Mouse (Mus musculus): ENCODE measurements at regions not wholly inside any gene's neighbourhood (a gene's known extent, or its start where the extent isn't known, plus 50 kb on each side); places are given as distances from the start of the nearest gene placed in this dataset.

DNA sequence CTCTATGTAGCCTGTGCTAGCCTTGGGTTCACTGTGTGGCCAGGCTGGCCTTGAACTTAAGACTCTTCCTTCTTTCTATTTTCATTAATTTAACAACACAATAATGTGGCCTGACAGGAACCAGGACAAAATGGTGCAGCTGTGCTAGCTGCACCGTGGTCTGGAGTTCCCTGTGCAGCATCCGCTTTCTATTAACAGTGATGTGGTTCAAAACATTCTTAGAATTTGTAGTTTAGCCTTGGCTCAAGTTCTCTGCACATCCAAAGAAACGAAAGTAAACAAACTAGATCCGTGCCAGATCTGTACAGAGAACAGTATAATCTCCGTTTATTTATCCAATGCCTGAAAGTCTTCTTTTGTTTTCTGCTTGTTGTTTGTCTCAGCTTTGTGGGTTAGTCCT lies 88.5 kb downstream of the Irx1 start:
- DNase-seq (ENCODE audit: low spot score): no peak

DNA sequence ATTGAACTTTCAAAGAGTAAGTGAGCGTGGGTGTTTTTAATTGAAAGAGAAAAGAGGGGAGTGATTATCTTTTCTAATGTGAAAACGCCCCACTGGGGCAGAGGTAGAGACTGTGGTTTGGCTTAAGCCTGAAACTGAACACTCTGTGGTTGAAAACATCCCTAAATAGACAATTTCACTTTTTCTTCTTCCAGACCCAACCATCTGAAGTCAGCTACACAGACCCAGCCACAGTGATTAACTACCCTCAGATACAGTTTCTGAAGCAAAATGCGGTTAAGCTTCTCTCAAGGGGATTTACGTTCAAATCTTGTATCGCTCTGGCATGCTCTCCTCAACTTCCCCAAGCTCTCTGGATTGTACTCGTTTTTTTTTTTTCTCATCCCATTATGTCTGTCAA lies 94.8 kb downstream of the Irx1 start:
- no peak for DNase-seq (ENCODE audit: low spot score)

DNA sequence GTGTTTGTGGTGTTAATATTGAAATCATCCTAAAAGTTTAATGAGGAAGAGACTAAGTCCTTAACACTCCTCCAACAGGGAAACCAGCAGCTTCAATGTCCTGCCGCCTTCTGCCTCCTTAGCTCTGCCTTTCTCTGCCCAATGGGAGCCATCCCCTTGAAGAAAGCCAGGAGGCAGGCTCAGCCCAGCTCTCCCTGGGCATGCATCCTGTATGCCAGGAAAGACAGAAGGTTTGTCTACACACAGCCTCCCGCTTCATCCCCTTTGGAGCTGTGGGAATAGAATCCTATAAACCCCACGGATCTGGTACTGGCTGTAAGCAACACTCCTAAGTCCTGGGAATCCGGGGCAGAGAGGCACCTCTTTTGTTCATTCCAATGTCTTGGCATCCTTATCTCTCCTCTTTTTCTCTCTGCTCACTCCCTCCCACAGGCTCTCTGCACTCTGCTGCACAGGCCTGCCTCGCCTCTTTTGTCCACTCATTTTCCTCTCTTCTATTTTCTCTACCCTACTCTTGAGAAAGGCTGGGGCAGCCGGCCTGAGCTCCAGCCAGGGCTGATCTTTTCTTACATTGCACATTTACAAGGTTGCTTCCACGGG lies 110.0 kb downstream of the Irx1 start:
- no peak for DNase-seq (ENCODE audit: low spot score)

DNA sequence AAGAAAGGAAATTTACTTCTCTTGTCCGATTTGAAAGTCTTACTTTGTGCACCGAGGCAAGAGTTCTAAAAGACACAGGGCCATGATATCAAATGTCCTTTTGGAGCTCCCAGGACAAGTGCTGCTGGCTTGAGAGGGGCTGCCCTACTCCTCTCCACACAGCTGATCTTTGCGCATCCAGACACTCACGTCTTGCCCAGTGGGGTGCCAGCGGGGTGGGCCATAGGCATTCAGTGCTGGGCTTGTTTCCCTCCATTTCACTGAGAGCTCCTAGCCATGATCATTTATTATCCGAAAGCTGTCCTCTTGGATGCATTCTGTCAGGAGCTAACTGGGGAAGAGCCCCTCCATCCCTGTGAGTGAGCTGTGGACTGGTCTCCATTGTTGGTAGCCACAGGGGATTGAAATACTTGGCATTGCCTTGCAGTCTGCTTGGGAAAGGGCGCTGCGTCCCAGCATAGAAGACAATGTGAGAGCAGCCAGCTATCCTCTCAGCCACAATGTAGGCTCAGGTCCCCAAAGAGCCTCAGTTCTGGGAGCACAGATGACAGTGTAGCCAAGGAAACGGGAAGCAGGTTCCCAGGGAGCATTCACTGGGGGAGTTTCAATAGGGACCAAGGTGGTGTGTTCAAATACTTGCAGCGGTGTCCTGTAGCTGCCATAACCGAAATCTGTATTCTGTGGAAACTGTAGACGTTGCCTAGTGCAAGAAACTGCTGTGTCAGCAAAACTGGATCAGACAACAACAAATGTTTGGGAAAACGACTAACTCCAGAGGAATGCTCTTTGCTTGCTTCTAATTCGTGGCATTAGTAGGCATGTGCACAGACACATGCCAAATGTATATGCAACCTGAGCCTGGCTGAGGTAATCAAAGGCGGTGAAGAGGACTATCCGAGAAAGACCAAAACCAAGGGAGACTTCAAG lies 159.2 kb downstream of the Irx1 start:
- no peak for DNase-seq (ENCODE audit: low spot score)

DNA sequence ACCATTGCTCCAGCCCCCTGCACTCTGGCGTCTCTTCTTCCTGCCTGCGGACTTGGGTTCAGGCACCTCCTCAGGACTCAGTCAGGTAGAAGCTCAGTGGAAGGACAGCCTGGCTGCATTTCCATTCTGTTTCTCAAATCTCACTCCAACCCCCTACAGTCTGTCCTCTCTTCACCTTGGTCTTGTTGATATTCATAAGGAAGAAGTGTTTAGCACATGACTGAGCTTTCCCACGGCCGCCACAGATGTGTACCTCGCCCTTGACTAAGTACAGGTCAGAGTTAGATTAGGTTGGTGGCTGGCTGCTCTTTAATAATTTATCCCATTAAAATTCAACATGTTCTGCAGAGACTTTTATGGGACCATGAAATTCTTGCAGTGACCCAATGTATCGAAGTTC lies 165.2 kb downstream of the Irx1 start:
- no peak for DNase-seq (ENCODE audit: low spot score)

DNA sequence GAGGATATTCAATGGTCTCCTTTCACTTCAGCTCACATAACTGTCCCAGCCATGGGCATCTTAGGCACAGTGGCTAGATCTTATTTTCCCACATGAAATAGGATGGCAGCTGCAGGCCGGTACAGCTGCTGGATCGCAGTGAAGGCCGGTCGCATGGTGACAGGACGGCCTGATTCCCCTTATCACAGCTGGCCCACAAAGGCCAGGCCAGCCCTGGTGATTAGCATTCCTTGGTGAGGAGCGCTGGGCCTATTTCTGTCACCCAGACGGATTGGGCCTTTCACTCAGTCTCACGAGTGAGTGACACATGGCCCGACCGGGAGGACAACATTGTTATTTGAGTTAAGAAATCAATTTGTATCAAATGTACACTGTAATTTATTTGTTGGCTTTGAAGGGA lies 178.8 kb downstream of the Irx1 start:
- no peak for DNase-seq (ENCODE audit: low spot score)

DNA sequence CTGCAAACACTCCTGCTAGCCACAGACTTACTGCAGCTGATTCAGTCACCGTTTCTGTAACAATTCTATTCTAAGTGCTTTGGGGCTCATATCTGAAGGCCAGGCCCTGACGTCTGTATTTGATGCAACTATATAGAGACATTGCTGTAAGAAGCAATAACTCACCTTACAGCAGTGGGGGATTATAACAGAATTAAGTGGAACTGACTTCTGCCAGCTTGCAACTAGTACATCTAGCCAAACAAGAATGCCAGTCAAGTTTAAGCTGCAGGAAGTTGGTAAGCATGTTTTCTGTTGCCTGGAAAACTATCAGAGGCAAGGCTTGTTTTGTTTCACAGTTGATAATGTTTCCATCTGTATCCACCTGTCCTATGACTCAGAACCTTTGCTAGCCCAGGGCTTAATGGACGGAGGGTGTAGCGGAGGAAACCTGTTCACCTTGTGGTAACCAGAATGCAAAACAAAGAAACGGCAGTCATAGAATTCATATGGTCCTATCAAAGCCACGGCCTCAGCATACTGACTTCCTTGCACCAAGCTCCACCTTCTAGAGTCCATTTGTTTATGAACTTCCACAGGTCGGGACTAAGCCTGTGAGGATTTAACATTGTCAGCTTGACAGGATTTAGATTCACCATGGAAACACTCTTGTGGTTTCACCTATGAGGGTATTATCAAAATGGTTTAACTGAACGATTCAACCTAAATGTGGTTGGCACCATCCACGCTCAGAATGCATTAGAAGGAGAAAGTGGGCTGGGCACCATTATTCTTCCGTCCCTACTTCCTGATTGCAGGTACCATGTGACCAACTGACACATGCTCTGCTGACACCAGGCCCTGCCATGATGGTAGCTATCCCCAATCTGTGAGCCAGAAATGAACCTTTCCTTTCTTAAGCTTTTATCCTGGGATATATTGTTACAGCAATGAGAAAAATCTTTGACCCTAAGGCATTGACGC lies 216.2 kb downstream of the Irx1 start:
- DNase-seq (ENCODE audit: low spot score): no peak

DNA sequence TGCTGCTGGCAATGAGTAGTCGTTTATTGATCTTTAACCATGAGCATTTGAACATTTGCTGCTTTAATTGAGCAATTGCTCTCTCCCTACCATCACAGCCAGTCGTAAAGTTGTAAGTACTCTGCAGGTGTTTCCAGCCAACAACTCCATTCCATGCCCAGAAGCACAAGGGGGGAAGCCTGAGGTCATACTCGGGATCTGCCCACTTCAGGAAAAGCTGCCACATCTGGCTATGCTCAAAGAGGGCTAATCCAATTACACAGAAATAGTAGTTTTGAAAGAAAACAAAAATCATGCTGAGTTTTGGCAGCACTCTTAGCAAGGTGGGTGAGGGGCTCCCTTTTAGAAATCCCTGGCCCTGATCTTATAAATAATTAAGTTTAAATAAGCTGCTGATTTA lies 217.0 kb downstream of the Irx1 start:
- no peak for DNase-seq (ENCODE audit: low spot score)

DNA sequence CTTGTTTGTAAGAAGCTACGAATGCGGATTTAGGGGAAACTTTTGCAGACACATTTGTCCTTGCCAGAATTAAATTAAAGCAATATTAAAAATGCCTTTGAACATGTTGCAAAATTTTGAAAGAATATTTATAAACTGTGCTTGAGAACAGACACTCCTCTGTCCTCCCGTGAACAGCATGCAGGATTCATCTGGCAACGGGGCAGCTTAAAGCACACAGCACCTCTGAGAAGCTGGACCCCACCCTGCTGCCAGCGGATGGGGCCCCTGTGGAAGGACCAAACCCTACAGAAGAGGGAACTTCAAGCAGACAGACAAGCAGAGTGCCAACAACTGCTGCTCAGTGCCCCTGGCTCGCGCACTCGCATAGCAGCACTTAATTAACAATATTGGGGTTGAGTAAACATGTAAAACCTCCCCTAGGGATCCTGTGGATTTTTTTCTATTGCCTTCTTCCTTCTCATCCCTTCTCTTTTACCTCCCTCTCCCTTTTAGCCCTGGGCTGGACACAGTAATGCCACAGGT lies 226.6 kb downstream of the Irx1 start:
- no peak for DNase-seq (ENCODE audit: low spot score)

DNA sequence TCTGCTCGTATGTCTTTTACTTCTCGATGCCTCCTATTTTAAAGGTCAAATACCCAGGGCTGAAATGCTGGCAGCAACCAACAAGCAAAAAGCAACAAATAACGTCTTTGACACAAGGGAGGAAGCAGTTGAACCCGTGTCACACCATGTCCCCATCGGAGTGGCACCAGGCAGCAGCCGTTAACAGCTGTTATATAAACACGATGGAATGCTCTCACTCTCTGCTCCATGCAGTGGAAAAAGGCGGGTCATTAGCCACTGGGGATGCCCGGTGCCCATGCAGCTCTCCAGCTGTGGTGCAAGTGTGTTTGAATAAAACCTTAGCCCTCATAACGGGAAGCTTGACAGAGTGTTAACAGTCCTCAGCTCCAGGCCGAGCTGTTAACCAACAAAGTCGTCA lies 229.3 kb downstream of the Irx1 start:
- no peak for DNase-seq (ENCODE audit: low spot score)

DNA sequence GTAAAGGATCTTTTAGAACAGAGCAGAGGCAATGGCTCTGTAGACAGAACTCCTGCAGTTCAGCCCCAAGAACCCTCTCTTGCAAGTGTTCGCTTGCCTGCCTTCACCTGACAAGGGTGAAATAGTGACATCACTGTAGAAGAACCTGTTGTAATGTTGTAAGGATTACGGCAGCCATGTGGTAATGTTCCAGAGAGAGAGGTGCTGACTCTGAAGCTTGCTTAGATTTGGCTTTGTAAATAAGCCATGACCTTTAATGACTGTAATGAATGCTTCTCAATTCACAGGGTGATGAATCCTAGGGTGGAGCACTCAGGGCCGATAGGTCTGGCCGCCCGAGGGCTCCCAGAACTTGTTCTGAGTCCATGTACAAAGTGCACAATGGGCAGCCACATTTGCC lies 230.2 kb downstream of the Irx1 start:
- DNase-seq (ENCODE audit: low spot score): no peak

DNA sequence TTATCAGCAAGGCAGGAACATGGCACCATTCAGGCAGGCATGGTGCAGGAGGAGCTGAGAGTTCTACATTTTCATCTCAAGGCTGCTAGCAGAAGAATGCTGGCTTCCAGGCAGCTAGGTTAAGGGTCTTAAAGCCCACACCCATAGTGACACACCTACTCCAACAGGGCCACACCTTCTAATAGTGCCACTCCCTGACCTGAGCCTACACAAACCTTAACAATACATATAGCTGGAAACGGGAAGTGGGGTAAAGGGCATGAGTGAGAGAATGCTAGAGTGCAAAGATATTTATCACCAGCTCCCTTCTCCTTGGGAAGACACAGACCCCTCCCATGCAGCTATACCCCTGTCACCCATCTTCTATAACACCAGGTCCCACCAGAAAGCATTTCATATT lies 230.6 kb downstream of the Irx1 start:
- DNase-seq (ENCODE audit: low spot score): no peak

DNA sequence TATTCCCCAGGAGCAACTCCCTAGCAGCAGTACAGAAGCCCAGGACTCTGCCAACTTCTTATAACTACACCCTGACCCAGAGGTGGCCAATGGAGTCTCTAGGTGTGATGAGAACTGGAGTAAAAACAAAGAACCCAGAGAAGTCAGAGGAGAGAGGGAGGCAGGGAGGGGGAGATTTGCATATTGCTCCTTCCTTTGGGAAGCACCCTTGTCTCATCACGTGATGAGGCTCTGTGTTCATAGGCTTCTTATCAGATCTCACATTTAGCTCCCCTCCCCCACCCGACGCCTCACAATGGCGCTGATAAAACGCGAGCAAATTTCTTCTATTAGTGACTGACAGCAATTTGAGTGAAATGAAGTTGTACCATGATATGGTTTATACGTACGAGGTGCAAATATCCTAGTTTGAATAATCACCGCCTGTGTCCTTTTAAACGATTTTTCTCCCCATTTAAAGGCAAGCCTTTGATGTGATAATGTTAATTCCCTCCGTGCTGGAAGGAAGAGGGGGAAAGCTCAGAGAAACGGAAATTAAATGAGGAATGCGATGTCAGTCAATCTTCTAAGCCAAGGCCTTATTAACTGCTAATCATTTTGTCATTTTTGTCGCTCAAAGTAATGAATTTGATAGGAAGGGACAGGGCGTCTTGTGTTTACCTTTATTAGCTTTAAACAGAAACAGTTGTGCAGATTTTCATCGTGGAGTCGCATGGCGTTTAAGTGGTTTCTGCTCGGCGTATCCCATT lies 273.3 kb downstream of the Irx1 start:
- no peak for DNase-seq (ENCODE audit: low spot score)

DNA sequence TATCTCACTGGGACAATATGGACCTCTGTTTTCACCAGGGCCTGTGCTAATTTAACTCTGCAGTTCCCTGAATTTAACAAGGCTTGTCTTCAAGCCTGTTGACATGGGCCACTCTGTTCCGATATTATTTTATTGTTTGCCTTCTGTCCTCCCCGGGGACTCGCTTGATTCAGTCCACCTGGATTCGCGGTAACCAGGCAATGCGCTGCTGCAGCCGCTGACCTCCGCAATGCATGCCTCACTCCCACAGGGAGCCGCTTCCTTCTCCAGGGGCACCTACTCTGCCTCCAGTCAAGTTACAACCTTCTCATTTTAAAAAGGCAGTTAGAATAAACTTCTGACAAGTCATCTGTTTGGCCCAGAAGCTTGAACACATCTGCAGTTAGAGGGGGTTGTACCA lies 274.3 kb downstream of the Irx1 start:
- DNase-seq (ENCODE audit: low spot score): no peak

DNA sequence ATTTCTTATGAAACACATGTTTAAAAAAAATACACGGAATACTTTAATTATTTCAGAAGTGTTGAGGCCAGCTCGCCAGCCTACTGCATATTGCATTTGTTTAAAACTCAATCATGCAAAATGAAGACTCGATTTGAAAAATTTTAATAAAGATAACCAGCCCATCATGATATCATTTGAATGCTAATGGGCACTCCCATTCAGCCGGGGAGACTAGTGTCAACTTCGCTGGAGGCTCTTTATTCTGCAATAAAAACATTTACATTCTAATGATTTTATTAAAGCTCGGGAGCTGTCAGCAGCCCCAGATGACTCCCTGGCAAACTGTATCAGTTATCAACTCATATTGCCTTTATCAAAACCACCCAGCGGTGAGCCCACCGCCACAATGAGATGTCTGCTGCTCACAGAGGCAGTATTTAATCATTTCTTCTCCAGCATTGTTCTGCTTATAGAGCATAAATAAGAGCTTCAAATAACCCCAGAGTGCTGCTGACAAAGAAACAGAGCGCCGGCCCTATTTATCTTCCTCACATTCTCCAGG lies 287.4 kb downstream of the Irx1 start:
- DNase-seq (ENCODE audit: low spot score): no peak

DNA sequence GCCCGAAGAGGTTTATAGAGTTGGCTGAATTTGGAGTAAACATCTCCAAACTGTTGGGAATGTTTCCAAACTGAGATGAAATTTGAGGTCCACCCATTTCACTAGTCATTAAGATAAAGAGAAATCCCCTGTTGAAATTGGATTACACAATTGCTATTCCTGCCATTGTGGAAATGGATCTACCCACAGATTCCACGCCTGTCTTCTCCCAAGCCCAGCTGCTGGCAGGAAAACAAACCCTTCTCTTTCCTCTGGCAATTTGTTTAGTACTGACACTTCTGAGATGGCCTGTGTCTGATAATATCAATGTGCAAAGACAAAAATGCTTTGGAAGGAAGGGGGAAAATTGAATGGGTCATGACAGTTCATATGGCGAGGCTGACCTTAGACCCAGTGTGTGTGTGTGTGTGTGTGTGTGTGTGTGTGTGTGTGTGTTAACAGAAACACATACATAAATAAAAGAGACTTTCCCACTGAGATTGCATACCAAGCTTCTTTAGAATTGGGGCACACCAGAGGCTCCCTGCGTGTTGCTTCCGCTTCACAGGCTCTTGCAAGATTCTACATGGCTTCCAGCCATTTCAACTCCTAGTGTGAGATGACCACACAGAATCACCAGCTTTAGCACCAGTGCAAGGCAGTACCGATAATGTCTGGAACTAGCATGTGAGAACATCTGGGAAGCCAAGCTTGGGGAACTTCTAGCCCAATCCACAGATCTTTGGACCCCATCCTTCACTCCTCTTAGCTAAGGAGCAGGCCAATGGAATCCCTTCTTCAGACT lies 293.4 kb downstream of the Irx1 start:
- no peak for DNase-seq (ENCODE audit: low spot score)

DNA sequence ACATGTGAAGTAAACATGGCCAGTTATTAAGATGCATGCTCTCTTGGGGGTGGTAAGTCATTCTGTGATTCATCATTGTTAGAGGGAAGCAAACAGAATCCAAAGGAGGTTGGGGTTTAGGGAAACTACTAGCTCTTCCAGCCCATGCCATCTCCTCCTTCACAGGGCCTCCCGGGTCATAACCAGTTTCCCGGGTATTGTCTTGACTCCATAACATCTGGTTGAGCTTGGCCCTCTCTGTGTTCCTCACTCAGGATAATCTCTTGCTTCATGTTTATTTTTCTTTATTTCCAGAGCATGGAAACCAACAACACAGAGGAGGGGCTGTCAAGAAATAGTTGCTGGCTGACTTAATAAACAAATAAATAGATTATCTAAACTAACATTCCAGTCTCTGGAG lies 295.3 kb downstream of the Irx1 start:
- no peak for DNase-seq (ENCODE audit: low spot score)

DNA sequence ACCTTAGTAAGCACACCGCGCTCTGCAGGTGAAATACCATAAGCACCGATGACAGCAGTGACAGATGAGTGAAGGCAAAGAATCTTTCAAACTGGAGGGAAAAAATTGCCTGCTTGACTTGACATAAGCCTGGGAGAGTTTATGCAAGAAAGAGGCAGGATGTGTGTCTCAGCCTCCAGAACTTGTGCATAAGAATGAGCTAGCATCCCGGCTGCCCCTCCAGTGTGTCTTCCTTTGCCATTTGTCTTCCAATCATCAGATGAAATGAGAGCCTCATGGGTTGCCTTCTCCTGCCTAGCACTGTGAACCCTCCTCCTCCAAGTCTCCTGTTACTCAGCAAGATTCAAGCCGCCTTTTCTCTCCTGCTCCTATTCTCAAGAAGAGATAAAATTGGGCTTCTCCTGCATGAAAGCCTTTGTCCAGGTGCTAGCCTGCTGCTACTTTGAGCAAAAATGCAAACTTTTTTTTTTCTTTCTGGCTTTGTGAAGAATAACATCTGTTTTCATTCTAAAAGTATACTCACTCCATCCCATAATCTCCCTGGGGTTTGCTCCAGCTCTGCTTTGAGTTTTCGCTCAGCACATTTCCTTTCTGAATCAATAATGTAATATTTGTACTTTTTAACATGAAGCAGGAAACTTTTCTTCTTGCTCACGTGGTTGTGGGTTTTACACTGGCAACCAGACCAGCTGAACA lies 298.2 kb downstream of the Irx1 start:
- DNase-seq (ENCODE audit: low spot score): no peak

DNA sequence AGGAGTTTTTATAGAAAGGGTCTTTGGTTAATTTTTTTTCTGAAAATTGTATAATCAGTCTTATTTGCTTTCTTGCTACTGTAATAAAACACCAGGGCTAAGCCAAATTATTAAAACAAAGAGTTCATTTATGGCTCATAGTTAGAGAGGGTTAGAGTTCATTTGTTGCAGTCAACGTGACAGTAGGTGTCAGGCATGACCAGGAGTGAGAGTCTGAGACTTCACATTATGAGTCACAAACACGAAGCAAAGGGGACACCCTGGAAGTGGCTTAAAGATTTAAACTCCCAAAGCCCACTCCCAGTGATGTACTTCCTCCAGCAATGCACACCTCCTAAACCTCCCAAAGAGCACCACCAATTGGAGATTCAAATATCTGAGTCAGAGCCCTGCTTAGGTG lies 305.6 kb downstream of the Irx1 start:
- no peak for DNase-seq (ENCODE audit: low spot score)

Data from urinary bladder, adult 2 months (tissue).